Mouse (Mus musculus) midbrain, embryonic 15.5 days (tissue): ENCODE data around the gene Fam25c. TPM values are rescaled to one million over a fixed set of nuclear protein-coding genes. Genes with fewer than 3 reads are reported as not detected.
A peak's percentile ranks its signal among the peaks of the same experiment; 100 is the strongest.
"Not testable (repeated sequence)": the region's sequence is repeated elsewhere in the genome, so short reads cannot be mapped to it uniquely, and the experiment has no call there.

Experiments
- ATAC-seq: fragments of 200-750 bp; cut with Nextera tagmentation; replicated peaks from 2 replicates; pipeline ENCODE4 v1.8.0; 2017; ENCODE audit warnings: moderate TSS enrichment
- H3K27ac ChIP-seq: fragments of 300-500 bp; sonication (generic); 2 replicates; pipeline ENCODE4 v1.5.1; 2015; ENCODE audit warnings: mild to moderate bottlenecking, inconsistent platforms
- H3K27me3 ChIP-seq: fragments of 300-500 bp; sonication (generic); replicated peaks from 2 replicates; pipeline ENCODE4 v1.6.1; 2015; ENCODE audit warnings: inconsistent platforms
- H3K36me3 ChIP-seq: fragments of 300-500 bp; sonication (generic); replicated peaks from 2 replicates; pipeline ENCODE4 v1.6.1; 2015; ENCODE audit warnings: inconsistent platforms
- H3K4me1 ChIP-seq: fragments of 300-500 bp; sonication (generic); 2 replicates; pipeline ENCODE4 v1.6.1; 2015; ENCODE audit warnings: inconsistent platforms
- H3K4me2 ChIP-seq: fragments of 300-500 bp; sonication (generic); 2 replicates; pipeline ENCODE4 v1.6.1; 2015; ENCODE audit warnings: inconsistent platforms, mild to moderate bottlenecking, moderate library complexity
- H3K4me3 ChIP-seq: fragments of 300-500 bp; sonication (generic); 2 replicates; pipeline ENCODE4 v1.5.1; 2015; ENCODE audit warnings: mild to moderate bottlenecking, inconsistent platforms
- H3K9ac ChIP-seq: fragments of 300-500 bp; sonication (generic); 2 replicates; pipeline ENCODE4 v1.6.1; 2015; ENCODE audit warnings: mild to moderate bottlenecking, inconsistent platforms
- H3K9me3 ChIP-seq: fragments of 300-500 bp; sonication (generic); 2 replicates; pipeline ENCODE4 v1.6.1; 2016; ENCODE audit warnings: inconsistent platforms
- WGBS: fragments of 180-500 bp; shearing (Covaris S2); methylation state at CpG from one replicate; pipeline ENCODE4 v1.1.7; 2015; ENCODE audit warnings: mixed read lengths; 5-methylcytosine and 5-hydroxymethylcytosine counted together
- polyA plus RNA-seq: library from polyadenylated mRNA; unstranded; fragments of >200 nt; fragmentation: Nextera tagmentation; extraction: Ambion mirVana; gene quantifications from 2 replicates; pipeline ENCODE4 v1.2.1, GENCODE M21; 2015

The Fam25c gene
- polyA plus RNA-seq, 1 experiment from 2014 or later: not detected

DNA sequence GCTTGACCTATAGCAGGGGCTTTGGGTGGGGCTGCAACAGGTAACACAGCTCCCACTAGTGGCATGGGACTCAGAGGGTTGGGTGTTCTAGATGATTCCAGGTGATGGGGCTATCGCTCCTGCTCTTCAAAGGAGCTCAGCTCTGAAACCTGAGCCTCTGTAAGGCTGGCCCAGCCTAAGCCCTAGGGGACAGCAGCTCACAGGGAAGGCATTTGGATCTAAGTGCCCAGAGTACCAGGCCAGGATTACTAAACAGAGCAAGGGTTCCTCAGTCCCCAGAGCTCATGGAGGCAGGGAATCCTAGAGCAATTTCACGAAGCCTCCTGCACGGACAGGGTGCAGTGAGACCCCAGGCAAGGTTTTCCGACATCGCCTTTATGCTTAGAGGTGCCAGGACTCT is 20.7 kb upstream of the Fam25c start:
- peaks cover 9% of the 10 kb centered on the region; the same call in 1 of the 2 replicates for H3K4me1 ChIP-seq
- H3K9me3 ChIP-seq: no peaks in the 10 kb centered on the region
- WGBS: 84% methylated on average over 5 of the region's 5 CpGs

GRCm38 (mm10) chr14:34375415-34375904 is 20.2 kb upstream of the Fam25c start, which contains the start of gene Mmrn2:
Gene Mmrn2 (plus strand): TSS chr14:34375465.
- no peak within 1 kb of the TSS for H3K9ac ChIP-seq
- H3K4me1 ChIP-seq: peaks cover 9% of the 10 kb centered on the region; the same call in 1 of the 2 replicates
- no peak within 1 kb of the TSS for H3K4me3 ChIP-seq
- WGBS: 81% methylated on average over 13 of the region's 13 CpGs
- no peaks in the 10 kb centered on the region for H3K27me3 ChIP-seq
- no peak within 1 kb of the TSS for H3K4me2 ChIP-seq
- no peak for ATAC-seq
- H3K9me3 ChIP-seq: no peaks in the 10 kb centered on the region
- H3K36me3 ChIP-seq: no peaks in the 10 kb centered on the region
- H3K27ac ChIP-seq: no peak within 1 kb of the TSS

More for the DNA sequence above, 20.7 kb upstream of the Fam25c start:
- H3K27ac ChIP-seq: no peak overlapping the region
- H3K9ac ChIP-seq: no peak overlapping the region
- no peaks in the 10 kb centered on the region for H3K27me3 ChIP-seq
- H3K36me3 ChIP-seq: no peaks in the 10 kb centered on the region
- no peak for ATAC-seq
- no peak overlapping the region for H3K4me2 ChIP-seq
- H3K4me3 ChIP-seq: no peak overlapping the region

GRCm38 (mm10) chr14:34374577-34374976 is 19.3 kb upstream of the Fam25c start, which contains the start of gene Sncg:
Gene Sncg (minus strand): TSS chr14:34374789.
- Histone ChIP-seq H3K36me3 (no peaks in the 10 kb centered on the region), H3K4me2 (no peak within 1 kb of the TSS), H3K9ac (no peak within 1 kb of the TSS), H3K4me3 (no peak within 1 kb of the TSS), H3K4me1 (peaks cover 9% of the 10 kb centered on the region; the same call in 1 of the 2 replicates), H3K27me3 (no peaks in the 10 kb centered on the region), H3K27ac (no peak within 1 kb of the TSS), H3K9me3 (no peaks in the 10 kb centered on the region)
- WGBS: 52% methylated on average over 10 of the region's 10 CpGs
- no peak for ATAC-seq

DNA sequence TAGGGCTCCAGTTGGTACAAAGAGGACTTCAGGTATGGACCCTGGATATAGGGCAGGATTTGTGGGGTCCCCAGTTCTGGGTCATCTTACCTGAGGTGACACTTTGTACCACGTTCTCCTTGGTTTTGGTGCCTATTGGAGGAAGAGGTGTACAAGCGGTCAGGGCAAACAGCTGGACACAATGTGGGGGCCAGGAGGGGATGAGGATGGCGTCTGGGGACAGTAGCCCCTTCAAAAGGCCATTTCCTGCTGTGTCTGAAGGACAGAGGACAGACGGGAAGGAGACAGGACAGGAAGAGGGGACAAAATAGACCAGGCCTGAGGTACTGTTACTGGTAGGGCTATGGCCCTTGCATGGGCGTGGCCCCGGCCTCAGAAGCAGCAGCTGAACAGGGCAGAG is 18.3 kb upstream of the Fam25c start:
- 79% methylated on average over 6 of the region's 6 CpGs for WGBS
- H3K36me3 ChIP-seq: no peaks in the 10 kb centered on the region
- peaks cover 4% of the 10 kb centered on the region; the same call in 1 of the 2 replicates for H3K4me1 ChIP-seq
- no peaks in the 10 kb centered on the region for H3K27me3 ChIP-seq
- H3K9me3 ChIP-seq: no peaks in the 10 kb centered on the region
- no peak overlapping the region for H3K27ac ChIP-seq
- no peak overlapping the region for H3K4me2 ChIP-seq
- no peak overlapping the region for H3K9ac ChIP-seq
- H3K4me3 ChIP-seq: no peak overlapping the region
- ATAC-seq: no peak

GRCm38 (mm10) chr14:34372646-34373045 is 17.4 kb upstream of the Fam25c start:
- H3K4me2 ChIP-seq: no peak overlapping the region
- WGBS: 84% methylated on average over 6 of the region's 6 CpGs
- H3K27ac ChIP-seq: no peak overlapping the region
- no peak for ATAC-seq
- no peaks in the 10 kb centered on the region for H3K27me3 ChIP-seq
- no peaks in the 10 kb centered on the region for H3K36me3 ChIP-seq
- H3K9me3 ChIP-seq: no peaks in the 10 kb centered on the region
- no peaks in the 10 kb centered on the region for H3K4me1 ChIP-seq
- no peak overlapping the region for H3K4me3 ChIP-seq
- H3K9ac ChIP-seq: no peak overlapping the region

GRCm38 (mm10) chr14:34371763-34372162 is 16.5 kb upstream of the Fam25c start:
- WGBS: 83% methylated on average over 2 of the region's 2 CpGs
- Histone ChIP-seq H3K36me3 (no peaks in the 10 kb centered on the region), H3K9me3 (no peaks in the 10 kb centered on the region), H3K4me1 (no peaks in the 10 kb centered on the region), H3K4me3 (no peak overlapping the region), H3K4me2 (no peak overlapping the region), H3K27me3 (no peaks in the 10 kb centered on the region), H3K9ac (no peak overlapping the region), H3K27ac (no peak overlapping the region)
- ATAC-seq: no peak

DNA sequence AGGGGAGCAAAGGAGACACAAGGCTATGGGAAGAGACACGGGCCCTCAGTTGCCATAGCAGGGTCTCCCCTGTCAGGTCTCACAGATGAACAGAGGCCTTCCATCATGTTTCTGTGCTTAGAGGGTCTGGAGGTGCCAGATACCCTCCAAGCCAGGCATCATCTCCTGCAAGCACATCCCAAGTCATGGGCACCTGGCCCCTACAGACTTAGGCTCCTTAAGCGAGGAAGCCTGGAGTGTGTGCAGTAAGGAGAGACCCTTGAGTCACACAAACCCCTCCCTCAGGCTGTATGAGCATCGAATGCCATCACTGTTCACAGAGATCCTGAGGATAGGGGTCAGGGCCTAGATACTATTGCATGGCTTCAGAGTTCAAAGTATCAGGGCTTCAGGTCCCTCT is 15.7 kb upstream of the Fam25c start:
- no peak for ATAC-seq
- Histone ChIP-seq H3K9me3 (no peaks in the 10 kb centered on the region), H3K27me3 (no peaks in the 10 kb centered on the region), H3K4me1 (no peaks in the 10 kb centered on the region), H3K27ac (no peak overlapping the region), H3K4me3 (no peak overlapping the region), H3K4me2 (no peak overlapping the region), H3K36me3 (no peaks in the 10 kb centered on the region), H3K9ac (no peak overlapping the region)
- WGBS: 91% methylated on average over 3 of the region's 3 CpGs

DNA sequence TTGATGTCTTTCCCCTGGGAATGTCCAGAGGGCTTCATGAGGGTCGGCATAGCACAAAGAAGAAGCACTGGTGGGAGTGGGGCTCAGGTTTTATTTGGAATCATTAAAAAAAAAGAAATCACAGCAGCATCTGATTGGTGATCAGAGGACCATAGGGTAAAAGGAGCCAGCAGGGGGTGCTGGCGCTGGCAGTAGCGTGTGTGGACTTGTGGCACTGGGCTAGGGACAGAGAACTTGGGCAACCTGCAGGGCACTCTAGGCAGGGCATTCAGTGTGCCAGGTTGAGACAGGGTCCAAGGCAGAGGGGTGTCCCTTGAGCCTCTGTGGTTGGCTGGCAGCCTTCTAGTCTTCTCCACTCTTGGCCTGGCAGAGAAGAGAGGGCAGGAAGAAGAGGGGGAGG is 15.0 kb upstream of the Fam25c start:
- Histone ChIP-seq H3K9ac (no peak overlapping the region), H3K36me3 (no peaks in the 10 kb centered on the region), H3K4me2 (no peak overlapping the region), H3K27ac (no peak overlapping the region), H3K27me3 (no peaks in the 10 kb centered on the region), H3K4me3 (no peak overlapping the region), H3K4me1 (no peaks in the 10 kb centered on the region), H3K9me3 (no peaks in the 10 kb centered on the region)
- 54% methylated on average over 3 of the region's 3 CpGs for WGBS
- ATAC-seq: no peak

GRCm38 (mm10) chr14:34365147-34365507 is 9.9 kb upstream of the Fam25c start:
- Histone ChIP-seq H3K9me3 (no peaks in the 10 kb centered on the region), H3K36me3 (no peaks in the 10 kb centered on the region), H3K9ac (no peak overlapping the region), H3K27ac (no peak overlapping the region), H3K4me1 (peaks cover 13% of the 10 kb centered on the region), H3K4me3 (no peak overlapping the region), H3K27me3 (no peaks in the 10 kb centered on the region), H3K4me2 (no peak overlapping the region)
- no peak for ATAC-seq
- 85% methylated on average over 2 of the region's 2 CpGs for WGBS

- not testable (repeated sequence) for H3K27me3 ChIP-seq, H3K36me3 ChIP-seq, H3K9me3 ChIP-seq
- Histone ChIP-seq H3K4me1 (peaks cover 13% of the 10 kb centered on the region), H3K9ac (peak overlapping the region; percentile 36; the same call in 1 of the 2 replicates), H3K27ac (0 out of 2 replicates have a peak overlapping the region, but pooled peaks have one; percentile 63), H3K4me2 (peak overlapping the region; percentile 75), H3K4me3 (peak overlapping the region; percentile 43)
- 71% methylated on average over 15 of the region's 15 CpGs for WGBS
- ATAC-seq: peak; percentile 34
These were observed 9.3 kb upstream of the Fam25c start for GRCm38 (mm10) chr14:34364254-34365146.

- Histone ChIP-seq H3K27me3 (no peaks in the 10 kb centered on the region), H3K4me2 (peak overlapping the region; percentile 75), H3K4me1 (peaks cover 13% of the 10 kb centered on the region), H3K27ac (peak overlapping the region; percentile 63), H3K36me3 (no peaks in the 10 kb centered on the region), H3K9me3 (no peaks in the 10 kb centered on the region), H3K9ac (peak overlapping the region; percentile 36), H3K4me3 (peak overlapping the region; percentile 43)
- peak; percentile 85 for ATAC-seq
- 2% methylated on average over 32 of the region's 32 CpGs for WGBS
These were observed 8.4 kb upstream of the Fam25c start for GRCm38 (mm10) chr14:34363490-34364253.

DNA sequence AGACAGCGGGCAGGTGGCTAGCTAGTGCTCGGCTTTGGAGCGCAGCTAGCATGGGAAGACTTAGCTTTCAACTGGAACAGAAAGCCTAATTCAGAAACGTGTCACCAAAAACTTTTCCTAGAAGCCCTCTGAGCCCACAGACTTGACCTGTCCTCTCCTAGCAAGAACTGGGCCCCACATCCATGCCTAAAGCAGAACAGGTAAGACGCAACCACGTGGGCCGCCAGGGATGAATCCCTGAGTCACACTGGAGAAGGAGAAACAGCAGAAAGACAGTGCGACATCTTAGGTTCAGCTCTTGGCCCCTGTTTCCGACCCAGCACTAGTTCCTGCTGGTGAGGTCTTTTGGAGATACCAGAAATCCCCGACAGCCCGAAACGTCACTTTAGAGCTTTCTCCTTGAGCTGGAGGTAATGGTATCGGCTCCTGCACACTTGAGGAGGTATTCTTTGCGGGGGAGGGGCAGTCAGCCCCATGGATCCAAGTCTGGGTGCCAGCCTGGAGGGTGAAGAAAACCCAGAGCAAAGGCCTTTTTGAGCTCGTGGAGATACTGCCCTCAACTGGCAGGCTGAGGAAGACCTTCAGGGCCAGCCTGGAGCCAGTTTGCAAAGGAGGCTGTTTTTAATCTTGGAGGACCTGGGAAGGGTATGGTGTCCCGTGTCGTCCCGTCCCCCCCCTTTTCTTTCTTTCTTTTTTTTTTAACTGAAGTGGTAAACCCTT is 7.7 kb upstream of the Fam25c start:
- no peaks in the 10 kb centered on the region for H3K9me3 ChIP-seq
- ATAC-seq: peak; percentile 63
- WGBS: 30% methylated on average over 18 of the region's 18 CpGs
- peak overlapping the region; percentile 75 for H3K4me2 ChIP-seq
- H3K27ac ChIP-seq: peak overlapping the region; percentile 63; the same call in 1 of the 2 replicates
- no peaks in the 10 kb centered on the region for H3K27me3 ChIP-seq
- H3K36me3 ChIP-seq: no peaks in the 10 kb centered on the region
- H3K4me3 ChIP-seq: peak overlapping the region; percentile 43
- no peak overlapping the region for H3K9ac ChIP-seq
- peaks cover 13% of the 10 kb centered on the region for H3K4me1 ChIP-seq
